Mouse (Mus musculus): Measurements from ENCODE around the gene Ptbp2.
A peak's percentile ranks its signal among the peaks of the same experiment; 100 is the strongest.

Ptbp2 gene

GRCm38 (mm10) chr3:119784366-119784765 is at the start of gene Ptbp2:
Ptbp2 (minus strand) TSS chr3:119784466.
- no peak for DNase-seq

- no peak for DNase-seq
Measured at GRCm38 (mm10) chr3:119814678-119815077, 30.4 kb upstream of the Ptbp2 start.

- no peak for DNase-seq
Measured at GRCm38 (mm10) chr3:119806123-119806522, 21.9 kb upstream of the Ptbp2 start.

DNA sequence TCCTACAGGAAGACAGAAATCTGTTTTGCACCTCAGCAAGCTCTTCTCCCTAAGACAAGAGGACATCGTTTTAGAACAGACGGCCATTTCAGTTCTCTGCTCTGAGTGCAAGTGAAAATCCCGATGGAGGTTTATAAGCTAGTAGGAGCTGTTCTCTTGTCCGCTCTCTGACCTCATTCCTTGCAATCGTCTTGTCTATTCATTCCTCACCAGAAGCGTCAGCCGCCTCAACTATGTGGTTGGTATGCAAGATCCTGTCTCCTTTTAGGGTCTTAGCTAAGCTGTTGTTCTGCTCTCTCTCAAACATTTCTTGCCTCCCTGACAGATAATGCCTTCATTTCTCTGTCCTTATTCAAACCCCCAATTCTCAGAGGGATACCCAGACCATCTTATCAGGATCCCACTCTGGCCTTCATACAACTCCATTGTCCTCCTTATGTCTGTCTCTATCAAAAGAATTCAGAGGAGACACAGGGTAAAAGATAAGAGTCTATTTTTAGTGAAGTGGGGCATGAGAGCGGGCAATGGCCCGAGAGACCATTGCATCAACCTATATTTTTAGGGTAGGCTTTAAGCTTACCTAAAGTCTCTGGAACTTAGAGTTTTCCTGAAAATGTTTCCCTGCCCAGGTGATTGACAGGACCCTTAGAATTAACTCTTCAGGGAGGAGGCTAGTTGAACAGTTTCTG is 10.6 kb upstream of the Ptbp2 start:
- DNase-seq = no peak

DNA sequence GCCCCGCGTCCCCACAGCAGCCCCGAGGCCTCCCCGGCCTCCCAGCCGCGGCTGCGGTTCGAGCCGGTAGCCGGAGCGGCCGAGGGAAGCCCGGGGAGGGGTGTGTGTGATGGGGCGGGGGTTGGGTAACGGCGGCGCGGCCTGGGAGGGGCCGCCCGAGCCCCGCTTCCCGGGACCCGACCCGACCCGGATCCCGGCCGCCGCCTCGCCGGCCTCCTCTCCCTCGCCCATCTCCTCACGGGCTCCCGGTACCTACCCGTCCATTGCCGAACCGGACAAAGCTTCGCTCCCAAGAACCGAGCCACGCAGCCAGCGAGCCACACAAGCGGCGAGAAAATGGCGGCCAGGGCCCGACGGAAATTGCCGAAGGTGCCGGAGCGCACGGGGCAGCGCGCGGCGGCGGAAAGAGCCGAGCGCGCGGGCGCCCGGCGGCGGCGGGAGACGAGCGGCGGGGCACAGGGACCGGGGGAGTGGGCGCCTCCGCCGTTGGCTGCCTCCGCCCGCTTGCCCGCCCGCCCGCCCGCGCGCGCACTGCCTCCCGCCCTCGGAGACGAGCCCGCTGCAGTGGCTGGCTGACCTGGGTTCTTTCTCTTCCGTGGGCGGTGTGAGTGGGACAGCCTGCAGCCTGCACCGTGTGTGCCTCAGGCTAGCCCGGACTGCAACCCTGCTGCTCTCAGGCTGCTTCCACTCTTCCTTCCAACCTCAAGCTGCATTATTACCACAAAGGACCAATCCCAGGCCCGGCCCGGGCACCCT is 1.1 kb downstream of the Ptbp2 start:
- peak; percentile 93 for DNase-seq

DNA sequence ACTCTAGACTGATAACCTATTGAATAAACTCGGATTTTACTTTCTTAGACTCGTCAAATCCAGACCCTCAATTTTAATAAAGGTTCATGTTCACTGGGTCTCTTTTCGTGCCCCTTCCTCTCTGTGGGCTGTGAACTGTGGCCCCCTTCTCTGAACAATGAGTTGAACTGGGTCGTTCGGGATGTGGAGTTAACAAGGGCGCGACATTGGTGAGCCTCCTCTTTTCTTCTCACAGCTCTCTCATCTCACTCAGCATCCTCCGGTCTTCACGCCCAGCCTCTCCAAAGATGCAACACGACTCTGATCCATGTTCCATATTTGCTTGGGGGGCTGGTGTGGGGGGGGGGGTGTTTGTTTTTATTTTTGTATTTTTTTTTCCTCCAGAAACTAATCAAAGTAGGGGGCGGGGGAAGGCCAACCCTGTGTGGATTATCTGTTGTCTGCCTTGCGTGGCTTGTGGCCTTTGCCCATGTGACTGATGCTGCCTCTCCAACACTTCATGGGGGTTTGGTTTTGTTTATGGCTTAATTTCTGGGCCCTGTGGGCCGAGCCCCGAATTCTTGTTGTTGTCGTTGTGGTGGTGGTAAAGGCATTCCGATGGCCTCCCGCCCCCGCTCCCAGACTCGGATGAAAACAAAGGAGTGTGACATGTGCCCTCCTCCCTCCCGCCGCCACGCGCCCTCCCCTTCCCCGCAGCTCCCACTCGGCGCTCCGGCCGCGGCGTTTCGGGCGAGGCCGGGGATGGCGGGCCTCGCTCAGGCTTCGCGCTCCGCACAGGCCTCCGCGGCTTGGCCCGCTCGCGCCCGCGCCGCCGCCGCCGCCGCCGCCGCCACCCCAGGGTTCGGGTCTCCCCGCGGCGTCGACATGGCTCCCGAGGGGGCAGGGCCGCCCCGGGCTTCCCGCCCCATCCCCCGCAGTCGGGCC is 2.0 kb downstream of the Ptbp2 start:
- DNase-seq = peak; percentile 65 to 71

- DNase-seq = no peak
Measured at GRCm38 (mm10) chr3:119780876-119781275, 3.4 kb downstream of the Ptbp2 start.

GRCm38 (mm10) chr3:119779261-119779660 is 5.0 kb downstream of the Ptbp2 start:
- no peak for DNase-seq

- DNase-seq = no peak
Measured at GRCm38 (mm10) chr3:119778431-119778830, 5.8 kb downstream of the Ptbp2 start.

DNA sequence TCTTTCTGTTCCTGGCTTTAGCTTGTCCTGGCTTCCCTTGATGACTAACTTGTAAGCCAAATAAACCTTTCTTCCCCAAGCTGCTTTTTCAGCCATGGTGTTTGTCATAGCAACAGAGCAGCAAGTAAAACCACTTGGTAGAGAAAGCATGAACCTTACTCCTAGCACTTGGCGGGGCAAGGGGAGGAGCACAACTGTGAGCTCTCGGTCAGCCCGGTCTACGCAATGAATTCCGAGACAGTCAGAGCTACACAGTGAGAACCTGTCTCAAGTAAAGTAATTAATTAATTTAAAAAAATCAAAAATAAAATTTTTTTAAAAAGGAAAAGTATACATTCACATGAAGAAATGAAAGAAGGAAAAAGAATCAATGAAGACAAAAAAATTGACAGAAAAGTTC is 8.1 kb downstream of the Ptbp2 start:
- no peak for DNase-seq

DNA sequence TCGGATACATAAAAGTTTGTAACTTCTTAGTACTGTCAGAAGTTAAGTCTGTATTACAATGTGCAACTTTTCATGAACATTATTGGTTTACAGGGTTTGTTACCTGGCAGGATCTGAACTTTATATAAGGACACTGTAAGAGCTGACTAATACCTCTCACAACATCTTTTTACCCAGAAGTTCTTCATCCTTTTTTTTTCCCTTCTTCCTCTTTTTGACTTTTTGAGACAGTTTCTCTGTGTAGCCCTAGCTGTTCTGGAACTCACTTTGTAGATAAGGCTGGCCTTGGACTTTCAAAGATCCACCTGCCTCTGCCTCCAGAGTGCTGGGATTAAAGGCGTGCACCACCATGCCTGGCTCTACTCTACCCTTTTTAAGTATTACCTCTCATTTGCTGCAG is 11.5 kb downstream of the Ptbp2 start:
- DNase-seq = no peak

DNA sequence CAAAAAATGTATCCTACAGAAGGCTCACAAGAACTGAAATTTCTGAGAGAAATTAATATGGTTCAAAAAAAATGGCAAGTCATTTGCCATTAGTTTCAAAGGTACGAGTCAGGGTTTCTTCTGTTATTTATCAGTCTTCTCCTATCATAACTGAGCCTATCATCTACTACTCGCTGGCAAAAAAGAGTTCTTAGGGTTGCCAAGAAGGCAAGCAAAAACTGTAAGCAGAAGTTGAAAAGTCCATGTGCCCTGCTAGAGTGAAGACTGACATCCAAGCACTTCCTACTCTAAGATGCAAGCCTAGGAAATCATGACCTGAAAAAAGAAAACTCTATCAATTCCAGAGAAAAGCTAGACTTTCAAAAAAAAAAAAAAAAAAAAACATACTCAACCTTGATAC is 20.5 kb downstream of the Ptbp2 start:
- DNase-seq = no peak

- no peak for DNase-seq
Measured at GRCm38 (mm10) chr3:119761732-119762131, 22.5 kb downstream of the Ptbp2 start.

DNA sequence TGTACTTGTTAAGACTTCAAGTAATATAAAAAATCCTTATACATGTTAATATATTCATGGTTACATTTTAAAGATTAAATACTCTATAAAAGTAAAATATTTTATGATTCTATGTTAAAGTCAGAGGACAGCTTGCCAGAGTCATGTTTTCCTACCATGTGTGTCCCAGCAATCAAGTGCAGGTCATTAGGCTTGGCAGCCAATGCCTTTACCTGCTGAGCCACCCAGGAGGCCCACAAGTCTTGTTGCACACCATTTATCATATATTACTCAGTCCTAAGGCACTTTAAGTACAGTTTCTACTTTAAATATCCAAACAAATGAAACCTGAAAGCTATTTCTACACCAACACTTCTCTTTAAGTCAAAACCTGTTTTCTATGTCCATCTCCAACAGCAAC is 30.5 kb downstream of the Ptbp2 start:
- DNase-seq = peak; percentile 25 to 34

GRCm38 (mm10) chr3:119749551-119750249 is 34.6 kb downstream of the Ptbp2 start:
- DNase-seq = peak in 1 of 2 experiments; percentile 58

DNA sequence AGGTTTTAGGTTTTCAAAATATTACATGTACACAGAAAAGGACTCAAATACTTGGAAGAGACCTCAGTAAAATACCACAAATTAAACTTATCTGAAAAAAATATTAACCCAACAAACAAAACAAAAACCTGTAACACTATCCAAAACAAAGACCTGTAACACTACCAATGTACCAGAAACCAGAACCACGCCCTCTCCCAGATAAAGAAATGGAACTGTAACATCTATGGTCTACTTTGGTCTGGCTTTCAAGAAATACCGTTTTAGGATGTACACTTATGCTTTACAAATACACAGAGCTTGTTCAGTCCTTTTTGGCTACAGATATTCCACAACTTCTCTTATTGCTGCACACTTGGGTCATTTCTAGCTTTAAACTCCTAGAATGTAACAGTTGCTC is 35.1 kb downstream of the Ptbp2 start:
- no peak for DNase-seq

GRCm38 (mm10) chr3:119746656-119747055 is 37.6 kb downstream of the Ptbp2 start:
- no peak for DNase-seq

DNA sequence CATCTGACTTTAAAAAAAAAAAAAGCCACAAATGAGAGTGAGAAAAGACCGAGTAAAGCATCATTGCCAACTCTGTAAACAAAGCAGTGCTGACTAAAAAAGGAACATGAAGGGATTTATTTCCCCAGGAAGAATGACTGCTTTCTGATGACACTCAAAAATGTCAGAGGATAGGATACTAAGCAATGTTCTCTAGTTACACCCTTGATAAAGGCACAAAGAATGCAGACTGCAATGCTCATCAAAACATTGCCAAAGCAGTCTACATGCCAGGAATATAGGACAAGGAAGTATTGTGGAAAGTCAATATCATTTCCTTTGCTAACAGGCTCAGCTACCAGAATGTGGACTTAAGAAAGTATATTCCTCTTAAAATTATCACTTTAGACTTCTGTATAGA is 38.5 kb downstream of the Ptbp2 start:
- DNase-seq = no peak

GRCm38 (mm10) chr3:119729863-119730262 is 54.4 kb downstream of the Ptbp2 start:
- DNase-seq = no peak

DNA sequence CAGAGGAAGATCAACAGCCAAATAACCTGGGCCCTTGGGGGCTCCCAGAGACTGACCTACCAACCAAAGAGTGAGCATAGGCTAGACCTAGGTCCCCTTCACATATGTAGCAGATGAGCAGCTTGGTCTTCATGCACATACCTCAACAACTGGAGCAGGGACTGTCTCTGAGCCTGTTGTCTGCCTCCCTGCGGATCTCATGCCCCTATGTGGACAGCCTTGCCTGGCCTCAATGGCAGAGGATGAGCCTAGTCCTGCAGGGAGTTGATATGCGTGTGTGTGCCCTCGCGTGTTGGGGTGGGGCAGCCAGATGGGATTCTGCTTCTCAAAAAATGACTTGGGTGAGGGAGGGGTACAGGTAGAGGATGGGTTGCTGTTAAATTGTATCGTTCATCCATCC is 72.2 kb downstream of the Ptbp2 start:
- no peak for DNase-seq

DNA sequence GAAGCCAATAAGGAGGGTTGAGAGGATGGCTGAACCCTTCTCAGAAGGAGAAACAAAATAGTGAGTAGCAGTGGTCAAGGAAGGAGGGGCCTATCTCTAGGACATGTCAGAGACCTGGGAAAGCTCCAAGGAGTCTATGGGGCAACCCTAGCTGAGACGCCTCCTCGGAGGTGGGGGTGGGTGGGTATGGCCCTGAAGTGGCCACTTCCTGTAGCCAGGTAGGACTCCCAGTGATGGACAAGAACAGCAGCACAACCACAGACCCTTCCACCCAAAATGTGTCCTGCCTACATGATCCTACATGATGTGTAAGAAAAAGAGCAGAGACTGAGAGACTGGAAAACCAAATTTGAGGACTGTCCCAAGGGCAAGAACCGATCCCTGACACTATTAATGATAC is 72.8 kb downstream of the Ptbp2 start:
- DNase-seq = no peak

GRCm38 (mm10) chr3:119701467-119701866 is 82.8 kb downstream of the Ptbp2 start:
- DNase-seq = no peak

DNA sequence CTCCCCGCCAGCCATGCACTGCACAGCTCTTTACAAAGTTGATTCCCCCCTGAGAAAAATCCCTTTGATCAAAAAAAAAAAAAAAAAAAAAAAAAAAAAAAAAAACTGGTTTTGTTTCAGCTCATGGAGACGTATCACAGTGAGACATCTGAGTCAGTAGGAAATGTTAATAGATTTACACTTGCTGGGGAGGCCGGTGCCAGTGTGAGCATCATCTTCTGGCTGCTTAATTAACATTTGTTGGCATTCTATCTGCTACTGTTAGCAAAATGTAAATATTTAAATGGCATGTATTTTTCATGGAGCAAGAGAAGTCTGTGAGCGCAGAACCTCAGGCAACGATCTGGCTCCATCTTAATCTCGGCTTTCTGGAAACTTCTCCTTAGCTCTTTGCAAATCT is 99.5 kb downstream of the Ptbp2 start:
- no peak for DNase-seq
